Mouse (Mus musculus) right cerebral cortex, postnatal 25 days (tissue): ENCODE results near the gene Sdf2.
A peak's percentile ranks its signal among the peaks of the same experiment; 100 is the strongest.

Source experiments
- DNase-seq: peaks from one replicate; pipeline ENCODE4 v3.0.0; 2022

The Sdf2 gene

DNA sequence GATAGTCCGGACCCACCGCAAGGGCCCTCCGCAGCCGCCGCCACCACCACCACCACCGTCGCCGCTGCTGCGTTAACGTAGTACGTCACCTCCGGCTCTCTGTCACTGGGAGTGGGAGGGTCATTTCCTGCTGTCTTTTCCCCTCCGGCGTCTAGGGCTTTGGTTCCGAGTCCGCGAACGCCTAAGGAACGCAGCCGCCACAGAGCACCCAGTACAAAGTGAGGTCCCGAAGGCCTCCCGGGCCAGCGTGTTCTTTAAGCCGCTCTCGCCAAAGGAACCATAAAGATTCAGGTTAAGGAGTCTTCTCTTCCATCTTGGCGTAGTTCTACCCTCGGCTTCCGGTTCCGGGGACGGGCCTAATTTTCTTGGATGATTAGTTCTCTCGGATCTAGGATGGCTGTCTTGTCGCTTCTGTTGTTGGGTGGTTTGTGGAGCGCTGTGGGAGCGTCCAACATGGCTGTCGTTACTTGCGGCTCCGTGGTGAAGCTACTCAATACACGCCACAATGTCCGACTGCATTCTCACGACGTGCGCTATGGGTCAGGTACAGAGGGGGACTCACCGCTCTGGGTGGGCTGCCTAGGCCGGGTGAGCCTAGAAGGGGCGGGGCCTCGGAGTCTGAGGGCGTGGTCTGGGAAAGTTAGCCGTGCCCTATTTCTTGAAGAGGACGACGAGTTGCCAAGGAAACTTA, at the start of gene Sdf2, which contains the start of gene Supt6:
Sdf2 (plus strand) TSS at position 120 of the 691 bp plus-strand sequence.
Supt6 (minus strand) TSS at position 361 of the 691 bp plus-strand sequence.
- peak; percentile 90 for DNase-seq

GRCm38 (mm10) chr11:78202372-78202771, 43.2 kb upstream of the Sdf2 start:
- no peak for DNase-seq

GRCm38 (mm10) chr11:78204287-78204686, 41.3 kb upstream of the Sdf2 start:
- DNase-seq, result no peak

- DNase-seq, result no peak
Measured at GRCm38 (mm10) chr11:78205361-78206206, 40.0 kb upstream of the Sdf2 start.

- no peak for DNase-seq
Measured at GRCm38 (mm10) chr11:78207190-78207589, 38.4 kb upstream of the Sdf2 start.

DNA sequence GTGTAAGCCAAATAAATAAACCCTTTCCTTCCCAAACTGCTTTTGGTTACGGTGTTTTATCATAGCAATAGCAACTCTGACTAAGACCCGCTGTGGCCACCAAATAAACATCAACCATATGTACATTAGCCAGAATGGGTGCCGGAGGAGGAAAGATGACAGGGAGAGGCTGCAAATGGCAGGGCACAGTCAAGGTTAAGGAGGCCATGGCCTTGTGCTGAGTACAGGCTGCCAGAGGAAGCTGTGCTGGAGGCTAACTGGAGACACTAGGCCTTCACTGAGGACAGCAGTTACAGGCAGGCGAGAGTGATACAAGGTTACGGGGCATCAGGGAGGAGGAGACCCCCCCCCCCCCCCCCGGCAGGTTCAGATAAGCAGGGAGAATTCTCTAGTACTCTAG, 35.7 kb upstream of the Sdf2 start:
- no peak for DNase-seq

DNA sequence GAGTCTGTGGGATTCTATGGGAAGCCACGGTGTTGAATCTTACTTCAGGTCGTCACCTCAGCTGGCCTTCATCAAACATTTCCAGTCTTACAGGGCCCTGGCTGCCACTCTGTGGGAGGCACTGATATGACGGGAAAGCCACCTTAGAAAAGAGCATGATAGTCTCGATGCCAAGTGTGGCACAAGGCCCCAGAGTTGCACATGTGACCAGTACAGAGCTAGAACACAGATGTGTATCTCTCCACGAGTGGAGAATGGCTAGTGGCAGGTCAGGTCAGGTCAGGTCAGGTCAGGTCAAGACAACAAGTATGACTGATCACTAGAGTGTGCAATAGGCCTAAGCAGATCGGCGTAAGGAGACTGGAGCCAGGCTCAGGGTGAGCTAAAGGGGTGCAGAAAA, 34.9 kb upstream of the Sdf2 start:
- DNase-seq, result no peak

DNA sequence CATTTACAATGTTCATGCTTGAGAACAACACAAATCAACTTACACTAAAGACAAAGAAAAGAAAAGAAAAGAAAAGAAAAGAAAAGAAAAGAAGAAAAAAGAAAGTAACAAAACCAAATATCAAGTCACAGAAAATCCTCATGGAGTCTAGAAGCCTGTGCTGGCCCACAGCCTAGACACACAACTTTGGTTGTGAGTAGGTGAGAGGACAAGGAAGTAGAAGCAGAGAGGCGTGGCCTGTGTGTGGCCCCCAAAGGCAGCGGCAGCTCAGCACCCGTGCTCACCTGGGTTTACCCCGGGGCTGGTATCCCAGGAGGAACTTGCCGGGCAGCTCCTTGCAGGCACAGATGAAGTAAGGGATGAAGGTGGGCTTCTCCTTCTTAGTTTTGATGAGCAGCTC, 34.0 kb upstream of the Sdf2 start:
- DNase-seq, result no peak

- no peak for DNase-seq
Measured at GRCm38 (mm10) chr11:78213086-78213817, 32.3 kb upstream of the Sdf2 start.

DNA sequence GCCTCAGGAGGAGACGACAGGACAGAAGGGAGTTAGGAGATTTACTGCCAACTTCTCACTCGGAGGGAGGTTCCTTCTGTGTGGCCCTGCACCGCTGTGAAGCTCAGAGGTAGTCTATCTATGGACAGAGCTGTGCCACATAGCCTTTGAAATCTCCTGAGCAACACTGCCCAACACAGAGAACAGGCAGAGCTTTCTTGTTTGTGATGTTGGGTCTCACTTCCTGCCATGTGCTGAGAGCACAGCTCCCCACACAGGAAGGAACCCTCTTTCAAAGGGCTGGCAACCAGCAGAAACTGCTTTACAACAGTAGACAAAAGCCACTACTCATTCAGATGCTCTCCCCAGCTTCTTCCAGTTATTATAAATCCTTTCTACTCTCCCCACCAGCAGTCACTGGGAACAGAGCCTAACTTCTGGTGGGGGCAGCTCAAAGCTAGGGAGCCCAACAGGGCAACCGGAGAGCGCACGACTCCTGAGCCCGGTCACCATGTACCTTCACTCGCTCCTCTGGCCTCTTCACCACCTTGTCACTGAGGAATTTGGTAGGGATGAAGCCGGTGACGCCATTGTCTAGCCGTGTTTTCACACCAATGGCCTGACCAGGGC, 29.7 kb upstream of the Sdf2 start:
- DNase-seq, result no peak

DNA sequence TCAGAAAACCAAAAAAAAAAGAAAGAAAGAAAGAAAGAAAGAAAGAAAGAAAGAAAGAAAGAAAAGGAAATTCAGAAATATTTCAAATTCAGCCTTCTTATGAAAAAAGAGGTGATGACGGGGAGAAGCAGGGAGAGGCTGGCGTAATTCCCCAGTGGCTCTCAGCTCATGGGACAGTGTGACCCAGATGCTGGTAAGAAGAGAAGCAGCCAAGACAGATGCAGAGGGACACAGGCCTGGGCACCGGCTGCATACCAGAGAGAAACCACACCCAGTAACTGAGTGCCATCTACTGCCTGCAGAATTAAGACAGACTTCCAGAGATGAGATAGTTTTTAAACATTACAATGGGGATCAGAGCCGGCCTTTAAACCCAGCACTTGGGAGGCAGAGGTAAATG, 22.0 kb upstream of the Sdf2 start:
- DNase-seq, result no peak

- DNase-seq, result no peak
Measured at GRCm38 (mm10) chr11:78231518-78231917, 14.0 kb upstream of the Sdf2 start.

DNA sequence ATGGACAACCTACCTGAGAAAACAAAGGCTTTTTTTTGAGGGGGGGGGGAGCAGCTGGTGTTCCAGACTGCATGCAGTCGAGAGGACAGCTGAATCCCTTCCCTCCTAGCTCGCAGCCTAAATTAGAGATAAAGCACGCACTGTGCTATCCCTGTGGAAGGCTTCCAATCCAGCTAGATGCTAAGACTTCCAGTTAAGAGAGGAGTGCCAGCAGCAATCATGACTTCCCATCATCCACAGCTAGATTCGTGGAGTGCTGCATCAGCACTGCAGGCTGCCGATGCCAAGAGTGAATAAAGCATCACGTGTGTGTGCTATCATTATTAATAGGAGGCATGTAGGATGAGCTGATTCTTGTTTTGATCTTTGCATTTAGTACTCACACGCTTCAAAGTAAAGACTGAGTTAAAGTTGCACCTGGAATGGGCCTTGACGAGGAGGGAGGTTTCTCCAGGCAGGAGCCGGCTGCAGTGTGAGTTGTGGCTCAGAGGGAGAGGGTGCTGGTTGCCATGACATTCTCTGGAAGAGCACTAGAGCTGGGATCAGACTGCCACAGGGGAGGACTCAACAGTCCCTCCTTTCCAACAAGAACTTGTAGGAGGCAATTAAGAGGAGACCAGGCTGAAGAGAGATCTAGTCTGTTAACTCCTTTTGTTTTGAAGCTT, 5.2 kb upstream of the Sdf2 start:
- DNase-seq, result peak; percentile 50

DNA sequence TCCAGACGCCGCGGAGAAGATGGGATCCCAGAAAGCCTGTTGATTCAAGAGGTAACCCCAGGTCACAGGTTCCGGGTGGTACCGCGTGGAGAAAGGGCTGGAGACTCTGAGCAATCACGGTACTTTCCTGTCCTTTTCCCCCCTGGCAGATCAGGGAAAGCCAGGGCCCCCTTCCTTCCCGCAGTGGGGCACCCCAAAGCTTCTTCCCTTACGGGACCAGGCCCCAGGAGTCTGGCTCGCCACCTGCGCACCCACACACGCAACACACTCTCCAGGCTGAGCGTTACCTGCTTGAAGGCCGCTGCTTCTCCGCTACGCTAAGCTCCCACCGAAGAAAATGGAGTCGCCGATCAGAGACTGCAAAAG, 302 bp upstream of the Sdf2 start:
- no peak for DNase-seq

- no peak for DNase-seq
Measured at GRCm38 (mm10) chr11:78246318-78247011, 919 bp downstream of the Sdf2 start.

DNA sequence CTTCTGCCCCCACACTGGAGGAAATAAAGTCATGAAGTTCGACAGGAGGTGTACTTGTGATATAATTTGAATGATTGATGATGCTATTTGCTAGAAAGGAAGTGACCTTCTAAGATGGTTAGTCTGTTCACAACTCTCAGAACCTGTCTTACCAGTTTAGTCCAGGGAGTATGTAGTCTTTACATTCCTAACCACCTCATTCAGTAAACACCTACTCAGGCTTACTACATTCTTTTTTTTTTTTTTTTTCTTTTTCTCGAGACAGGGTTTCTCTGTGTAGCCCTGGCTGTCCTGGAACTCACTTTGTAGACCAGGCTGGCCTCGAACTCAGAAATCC, 1.4 kb downstream of the Sdf2 start:
- no peak for DNase-seq

DNA sequence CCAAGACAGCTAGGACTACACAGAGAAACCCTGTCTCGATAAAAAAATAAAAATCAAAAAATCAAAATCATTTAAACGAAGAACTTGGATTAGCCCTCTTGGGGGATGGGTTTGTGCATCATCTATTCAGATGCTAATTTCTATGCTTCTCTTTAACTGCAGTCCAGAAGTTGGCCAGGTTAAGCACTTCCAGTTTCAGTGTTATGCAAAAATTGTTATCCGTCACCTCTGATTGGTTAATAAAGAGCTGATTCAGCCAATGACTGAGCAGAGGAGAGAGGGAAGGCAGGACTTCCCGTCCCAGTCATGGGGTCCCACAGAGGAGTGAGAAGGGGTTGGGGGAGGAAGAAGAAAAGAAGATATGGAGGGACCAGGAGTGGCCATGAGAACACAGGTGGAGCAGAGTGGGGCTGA, 2.2 kb downstream of the Sdf2 start:
- no peak for DNase-seq

DNA sequence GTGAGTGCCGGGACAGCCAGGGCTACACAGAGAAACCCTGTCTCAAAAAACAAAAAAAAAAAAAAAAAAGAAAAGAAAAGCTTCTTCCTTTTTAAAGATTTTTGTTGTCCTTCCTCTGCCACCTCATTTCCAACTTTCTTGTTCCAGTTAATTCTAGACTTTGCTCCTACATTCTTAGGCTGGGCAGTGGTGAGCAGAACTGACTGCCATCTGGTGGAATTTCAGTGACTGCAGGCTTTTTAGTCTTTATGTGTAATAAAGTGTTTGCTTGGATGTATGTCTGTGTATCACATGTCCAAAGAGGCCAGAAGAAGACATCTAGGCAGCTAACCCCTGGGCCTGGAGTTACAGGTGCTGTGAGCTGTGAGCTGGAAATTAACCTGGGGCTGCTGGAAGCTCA, 11.1 kb downstream of the Sdf2 start:
- no peak for DNase-seq

- no peak for DNase-seq
Measured at GRCm38 (mm10) chr11:78260489-78261258, 15.1 kb downstream of the Sdf2 start.

DNA sequence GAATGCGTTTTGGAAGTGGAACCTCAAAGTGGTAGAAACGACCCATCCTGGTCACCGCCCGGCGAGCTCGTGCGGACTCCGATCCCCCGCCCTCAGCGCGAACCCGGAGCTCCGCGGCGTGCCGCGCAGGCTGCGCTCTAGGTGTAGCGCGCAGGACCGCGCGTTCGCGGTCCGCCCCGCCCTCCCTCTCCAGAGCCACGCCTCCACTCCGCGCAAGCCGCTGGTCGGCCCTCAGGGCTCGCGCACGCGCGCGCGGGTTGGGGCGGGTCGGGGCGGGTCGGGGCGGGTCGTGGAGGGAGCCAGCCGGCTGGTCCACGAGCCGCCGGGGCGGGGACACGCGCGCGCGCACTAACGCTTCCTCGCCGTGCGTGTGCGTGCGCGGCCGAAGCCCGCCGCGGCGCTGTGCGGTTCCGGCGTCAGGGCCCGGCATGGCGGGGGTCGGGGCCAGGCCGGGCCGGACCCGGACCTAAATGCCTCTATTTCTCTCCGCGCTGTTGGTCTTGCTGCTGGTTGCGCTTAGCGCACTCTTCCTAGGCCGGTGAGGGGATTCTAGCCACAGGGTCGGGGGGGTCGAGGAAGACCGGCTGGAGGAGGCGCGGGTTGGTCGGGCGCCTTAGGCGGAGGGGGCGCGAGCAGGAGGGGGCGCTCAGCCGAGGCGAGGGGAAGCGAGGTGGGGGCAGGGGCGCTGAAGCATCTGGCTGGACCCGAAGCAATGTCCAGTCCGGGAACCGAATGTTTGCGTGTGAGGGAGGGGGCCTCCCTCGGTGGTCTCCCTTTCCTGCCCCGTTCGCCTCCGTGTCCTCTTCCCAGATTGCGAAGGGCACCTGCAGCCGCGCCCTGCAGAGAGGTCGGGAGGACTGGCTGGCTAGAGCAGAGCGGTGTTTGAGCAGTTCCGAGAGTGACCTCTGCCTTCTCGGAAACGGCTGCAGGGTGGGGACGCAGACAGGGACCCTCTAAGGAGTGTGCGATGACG, 16.1 kb downstream of the Sdf2 start, which contains the start of gene 2610507B11Rik:
2610507B11Rik (plus strand) TSS at position 373 of the 973 bp plus-strand sequence.
- peak; percentile 92 for DNase-seq
